Comparison of ENCODE assay signal across 8 mouse cellular contexts in genomic region chr6:53880530-53881234, GRCm38 (mm10).
DNase-seq lines count a peak whose midpoint lies in the region; ATAC-seq and TF ChIP-seq lines count a peak whose summit lies in the region.

No protein-coding gene starts in this region.

- peak; percentile 63 for ATAC-seq in neural tube, embryonic 11.5 days (ENCODE audit: insufficient read depth, low FRiP score, low TSS enrichment)
- peak; percentile 78 for ATAC-seq in hindbrain, postnatal 0 days
- ATAC-seq in lung, postnatal 0 days: peak; percentile 69
- ATAC-seq in activated CD4-positive, CD25-positive, alpha-beta regulatory T cell, adult 4 months: no peak

- H3K4me1 ChIP-seq in neural tube, embryonic 11.5 days (ENCODE audit: control insufficient read depth, insufficient read depth, low read length): peaks cover 3% of the 10 kb centered on the region; the same call in 1 of the 2 replicates
- peaks cover 9% of the 10 kb centered on the region; the same call in 1 of the 2 replicates for H3K4me1 ChIP-seq in hindbrain, postnatal 0 days (ENCODE audit: insufficient read depth, low read length)
- 0 out of 2 replicates have a peak, but pooled peaks cover 3% of the 10 kb centered on the region for H3K4me1 ChIP-seq in lung, postnatal 0 days (ENCODE audit: insufficient read depth, low read depth, low read length)

- peak; percentile 35 for DNase-seq in neural tube, embryonic 11.5 days (ENCODE audit: low spot score)
- no peak for DNase-seq in neural tube, embryonic 10.5 days (ENCODE audit: extremely low spot score, low spot score)
- DNase-seq in embryo, embryonic 9.5 days (ENCODE audit: extremely low spot score): peak; percentile 48
- peak; percentile 64 for DNase-seq in hindbrain, postnatal 0 days (ENCODE audit: low spot score)
- peak; percentile 64 for DNase-seq in lung, postnatal 0 days (ENCODE audit: low spot score)
- DNase-seq in ovary, postnatal 36 days (ENCODE audit: low spot score): no peak
- DNase-seq in ovary, postnatal 14 days (ENCODE audit: low spot score): no peak

- peak overlapping the region; percentile 42 for H3K4me2 ChIP-seq in neural tube, embryonic 11.5 days (ENCODE audit: low read depth)
- peak overlapping the region; percentile 50 for H3K4me2 ChIP-seq in hindbrain, postnatal 0 days (ENCODE audit: low read depth, low read length)
- H3K4me2 ChIP-seq in lung, postnatal 0 days (replicated peaks; ENCODE audit: low read depth, low read length): peak overlapping the region; percentile 39

- peak overlapping the region; percentile 54; the same call in 1 of the 2 replicates for H3K27ac ChIP-seq in neural tube, embryonic 11.5 days (ENCODE audit: low read depth, low read length)
- peak overlapping the region; percentile 77 for H3K27ac ChIP-seq in hindbrain, postnatal 0 days
- H3K27ac ChIP-seq in lung, postnatal 0 days (ENCODE audit: low read length): peak overlapping the region; percentile 34; the same call in 1 of the 2 replicates

- TF ChIP-seq EP300 in lung, postnatal 0 days (IDR thresholded peaks at IDR 0.05): peak; percentile 71

- no peak for TF ChIP-seq CTCF in hindbrain, postnatal 0 days (IDR thresholded peaks at IDR 0.05; ENCODE audit: low read depth)
- no peak for TF ChIP-seq CTCF in lung, postnatal 0 days (IDR thresholded peaks at IDR 0.05)

- WGBS in neural tube, embryonic 11.5 days: 14% methylated on average over 14 of the region's 14 CpGs
- 8% methylated on average over 14 of the region's 14 CpGs for WGBS in hindbrain, postnatal 0 days
- WGBS in lung, postnatal 0 days: 18% methylated on average over 14 of the region's 14 CpGs

- H3K36me3 ChIP-seq in neural tube, embryonic 11.5 days (ENCODE audit: control insufficient read depth, insufficient read depth, low read length): no peaks in the 10 kb centered on the region
- H3K36me3 ChIP-seq in hindbrain, postnatal 0 days (ENCODE audit: insufficient read depth, low read length): no peaks in the 10 kb centered on the region
- no peaks in the 10 kb centered on the region for H3K36me3 ChIP-seq in lung, postnatal 0 days (ENCODE audit: insufficient read depth, low read length)

- H3K4me3 ChIP-seq in neural tube, embryonic 11.5 days (ENCODE audit: low read depth, low read length): peak overlapping the region; percentile 14; the same call in 1 of the 2 replicates
- peak overlapping the region; percentile 19 for H3K4me3 ChIP-seq in hindbrain, postnatal 0 days (ENCODE audit: low read length)
- 0 out of 2 replicates have a peak overlapping the region, but pooled peaks have one; percentile 4 for H3K4me3 ChIP-seq in lung, postnatal 0 days (ENCODE audit: low read depth, low read length)

- H3K27me3 ChIP-seq in neural tube, embryonic 11.5 days (ENCODE audit: control insufficient read depth, insufficient read depth, low read length): no peaks in the 10 kb centered on the region
- no peaks in the 10 kb centered on the region for H3K27me3 ChIP-seq in hindbrain, postnatal 0 days (ENCODE audit: insufficient read depth, low read length)
- H3K27me3 ChIP-seq in lung, postnatal 0 days (replicated peaks; ENCODE audit: insufficient read depth, low read length): no peaks in the 10 kb centered on the region

- peak overlapping the region; percentile 61 for H3K9ac ChIP-seq in neural tube, embryonic 11.5 days (ENCODE audit: low read length)
- peak overlapping the region; percentile 28; the same call in 1 of the 2 replicates for H3K9ac ChIP-seq in hindbrain, postnatal 0 days (replicated peaks; ENCODE audit: low read length)
- no peak overlapping the region for H3K9ac ChIP-seq in lung, postnatal 0 days (replicated peaks; ENCODE audit: low read depth)

- no peaks in the 10 kb centered on the region for H3K9me3 ChIP-seq in neural tube, embryonic 11.5 days (ENCODE audit: control insufficient read depth, low read length)
- no peaks in the 10 kb centered on the region for H3K9me3 ChIP-seq in hindbrain, postnatal 0 days (ENCODE audit: low read length)
- no peaks in the 10 kb centered on the region for H3K9me3 ChIP-seq in lung, postnatal 0 days (ENCODE audit: low read length)

Comparison
In these comparisons a context has a peak if more than half of its experiments do, and no peak if none do; other contexts are left out.
1. DNase-seq: peak in neural tube, embryonic 11.5 days (single experiment), embryo, embryonic 9.5 days (single experiment), hindbrain, postnatal 0 days (single experiment) and lung, postnatal 0 days (single experiment); none in neural tube, embryonic 10.5 days (single experiment), ovary, postnatal 36 days (single experiment) and ovary, postnatal 14 days (single experiment).
2. Peak in every context shown above with its lines, with median percentiles within 50 percentile points of each other: H3K27ac ChIP-seq, H3K4me2 ChIP-seq and H3K4me3 ChIP-seq.